Mouse (Mus musculus) testis, adult 2 months (tissue): ENCODE data around the gene Dohh.

ENCODE experiments used
- CTCF ChIP-seq: fragments of 200-500 bp; IDR thresholded peaks from 2 replicates; pipeline ENCODE4 v1.5.1; 2012; ENCODE audit warnings: low read depth, mild to moderate bottlenecking, inconsistent platforms, low read length, moderate library complexity; ENCODE audit not compliant: control insufficient read depth, insufficient read depth, insufficient replicate concordance
- POLR2A ChIP-seq: fragments of 200-500 bp; IDR thresholded peaks from 2 replicates; pipeline ENCODE4 v1.6.1; 2012; ENCODE audit warnings: low read depth, mild to moderate bottlenecking, inconsistent platforms, low read length, moderate library complexity; ENCODE audit not compliant: control insufficient read depth

- TF ChIP-seq CTCF: no peak
- TF ChIP-seq POLR2A: no peak
Observed at GRCm38 (mm10) chr10:81379809-81380378, 4.3 kb upstream of the Dohh start.
